In the genomic region with DNA sequence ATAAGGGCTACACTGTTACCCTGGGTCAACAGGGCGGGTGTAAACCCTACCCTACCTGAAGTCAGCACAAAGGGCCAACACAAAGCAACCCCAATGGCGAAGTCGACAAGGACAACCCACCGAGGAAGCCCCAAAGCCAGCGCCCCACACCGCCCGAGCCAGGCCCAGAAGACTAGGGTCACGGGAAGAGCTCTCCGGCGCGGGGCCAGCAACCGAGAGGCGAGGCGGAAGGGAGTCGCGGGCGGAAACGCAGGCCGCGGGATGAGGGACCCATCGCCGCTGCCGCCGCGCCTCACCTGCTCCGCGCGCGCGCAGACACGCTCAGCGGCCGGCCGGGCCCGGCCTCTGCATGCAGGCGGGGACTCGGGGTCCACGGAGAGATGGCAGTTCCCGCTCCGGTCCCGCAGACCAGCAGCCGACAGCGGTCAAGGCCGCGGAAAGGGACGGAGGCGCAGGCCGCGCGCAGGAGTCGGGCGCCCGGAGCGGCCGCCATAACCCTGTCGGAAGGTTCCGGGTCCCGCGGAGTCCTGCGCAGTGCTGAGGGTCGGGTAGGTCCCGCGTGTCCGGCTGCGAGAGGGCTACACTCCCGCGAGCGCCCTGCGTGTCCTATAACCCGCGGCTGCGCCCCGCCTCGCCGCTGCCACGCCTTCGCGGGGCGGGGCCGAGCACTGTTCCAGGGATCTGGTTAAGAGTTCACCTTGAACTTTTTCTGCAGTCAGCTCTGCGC, we compare ENCODE assay signal across 7 mouse cellular contexts. TPM values are rescaled to one million over a fixed set of nuclear protein-coding genes. Genes with fewer than 3 reads are reported as not detected.
A peak's percentile ranks its signal among the peaks of the same experiment; 100 is the strongest.
DNase-seq lines count a peak whose midpoint lies in the region; ATAC-seq and TF ChIP-seq lines count a peak whose summit lies in the region.

A gene (minus strand): TSS at position 582 of the 727 bp plus-strand sequence.

- ATAC-seq in granulocyte monocyte progenitor cell, adult 5-6 weeks (replicated peaks; ENCODE audit: poor library complexity, severe bottlenecking) = peak; percentile 97
- peak; percentile 92 for ATAC-seq in limb, embryonic 14.5 days (ENCODE audit: low FRiP score, low read depth)
- peak; percentile 93 for ATAC-seq in midbrain, embryonic 16.5 days

- H3K4me1 ChIP-seq in limb, embryonic 14.5 days (ENCODE audit: control insufficient read depth, insufficient read depth, low read length) = peaks cover 6% of the 10 kb centered on the region; the same call in 1 of the 2 replicates
- H3K4me1 ChIP-seq in midbrain, embryonic 16.5 days (ENCODE audit: control insufficient read depth, insufficient read depth, low read length) = peaks cover 19% of the 10 kb centered on the region

- no peaks in the 10 kb centered on the region for H3K27me3 ChIP-seq in limb, embryonic 14.5 days (ENCODE audit: control insufficient read depth, insufficient read depth, low read length)
- no peaks in the 10 kb centered on the region for H3K27me3 ChIP-seq in midbrain, embryonic 16.5 days (ENCODE audit: control insufficient read depth, insufficient read depth, low read depth, low read length)

- H3K4me2 ChIP-seq in limb, embryonic 14.5 days (replicated peaks; ENCODE audit: low read depth, low read length, severe bottlenecking) = peak within 1 kb of the TSS; percentile 73
- H3K4me2 ChIP-seq in midbrain, embryonic 16.5 days (ENCODE audit: low read length) = peak within 1 kb of the TSS; percentile 80

- H3K9ac ChIP-seq in limb, embryonic 14.5 days (ENCODE audit: low read depth, low read length, severe bottlenecking) = peak within 1 kb of the TSS; percentile 90
- peak within 1 kb of the TSS; percentile 92 for H3K9ac ChIP-seq in midbrain, embryonic 16.5 days (ENCODE audit: low read depth, low read length)

- H3K36me3 ChIP-seq in limb, embryonic 14.5 days (ENCODE audit: control insufficient read depth, insufficient read depth, low read length) = no peaks in the 10 kb centered on the region
- H3K36me3 ChIP-seq in midbrain, embryonic 16.5 days (ENCODE audit: control insufficient read depth, insufficient read depth, low read length) = no peaks in the 10 kb centered on the region

- WGBS in limb, embryonic 14.5 days = 1% methylated on average over 61 of the region's 81 CpGs
- WGBS in midbrain, embryonic 16.5 days = under 1% methylated on average over 78 of the region's 81 CpGs

- peak within 1 kb of the TSS; percentile 70 for H3K27ac ChIP-seq in limb, embryonic 14.5 days (replicated peaks; ENCODE audit: low read depth, low read length)
- H3K27ac ChIP-seq in midbrain, embryonic 16.5 days (ENCODE audit: low read length) = peak within 1 kb of the TSS; percentile 82

- H3K4me3 ChIP-seq in limb, embryonic 14.5 days (replicated peaks; ENCODE audit: low read length) = peak within 1 kb of the TSS; percentile 78
- H3K4me3 ChIP-seq in midbrain, embryonic 16.5 days (ENCODE audit: low read depth, low read length) = peak within 1 kb of the TSS; percentile 89

- no peaks in the 10 kb centered on the region for H3K9me3 ChIP-seq in limb, embryonic 14.5 days (ENCODE audit: control insufficient read depth, low read length)
- H3K9me3 ChIP-seq in midbrain, embryonic 16.5 days (replicated peaks; ENCODE audit: control insufficient read depth, low read length, poor library complexity, severe bottlenecking) = no peaks in the 10 kb centered on the region

- peak; percentile 90 for DNase-seq in adrenal gland, adult 8-10 months
- DNase-seq in embryo, embryonic 11 days = peak; percentile 87
- peak; percentile 91 for DNase-seq in kidney, adult 11 months
- DNase-seq in limb, embryonic 14.5 days (ENCODE audit: low spot score) = peak; percentile 80
- DNase-seq in spleen, postnatal 10 days (ENCODE audit: low spot score in 2 of 2) = peak; percentile 29 to 67

- peak; percentile 42; the same call in 1 of the 2 replicates for TF ChIP-seq POLR2A in limb, embryonic 14.5 days (IDR thresholded peaks at IDR 0.05; ENCODE audit: borderline replicate concordance, extremely low read depth, insufficient read depth, insufficient read length)

RNA-seq across cellular contexts. Expression of the gene that starts here (rescaled TPM):
- total RNA-seq in adrenal gland, adult 8-10 months (2022) = 1,000 to 10,000 TPM; 1,389 to 2,039 (median 1,779) TPM
- total RNA-seq in granulocyte monocyte progenitor cell, adult 5-6 weeks (2014; fragmentation: Nextera tagmentation) = 17.2 and 25.1 TPM in 2 replicates
- 10.9 and 11.7 TPM in 2 replicates for total RNA-seq in granulocyte monocyte progenitor cell, adult 5-6 weeks (2017)
- polyA plus RNA-seq in limb, embryonic 14.5 days (2012; rRNA removed) = 33.2 and 39.5 TPM in 2 replicates
- polyA plus RNA-seq in limb, embryonic 14.5 days (2014; fragmentation: Nextera tagmentation; extraction: Ambion mirVana) = 77.6 and 81.4 TPM in 2 replicates
- 36.9 and 37.0 TPM in 2 replicates for polyA plus RNA-seq in midbrain, embryonic 16.5 days (2015; fragmentation: Nextera tagmentation; extraction: Ambion mirVana)

Comparison
In these comparisons a context has a peak if more than half of its experiments do, and no peak if none do; other contexts are left out.
1. Peak in every context shown above with its lines: DNase-seq, ATAC-seq, H3K4me3 ChIP-seq and H3K27ac ChIP-seq.
2. RNA of the gene that starts here (total RNA-seq): 1,389 to 2,039 TPM in adrenal gland, adult 8-10 months; 10.9 to 25.1 TPM in granulocyte monocyte progenitor cell, adult 5-6 weeks; every median in the first group is over 10 times any median in the second.